Comparison of ENCODE assay signal across 20 mouse cellular contexts in the genomic region with DNA sequence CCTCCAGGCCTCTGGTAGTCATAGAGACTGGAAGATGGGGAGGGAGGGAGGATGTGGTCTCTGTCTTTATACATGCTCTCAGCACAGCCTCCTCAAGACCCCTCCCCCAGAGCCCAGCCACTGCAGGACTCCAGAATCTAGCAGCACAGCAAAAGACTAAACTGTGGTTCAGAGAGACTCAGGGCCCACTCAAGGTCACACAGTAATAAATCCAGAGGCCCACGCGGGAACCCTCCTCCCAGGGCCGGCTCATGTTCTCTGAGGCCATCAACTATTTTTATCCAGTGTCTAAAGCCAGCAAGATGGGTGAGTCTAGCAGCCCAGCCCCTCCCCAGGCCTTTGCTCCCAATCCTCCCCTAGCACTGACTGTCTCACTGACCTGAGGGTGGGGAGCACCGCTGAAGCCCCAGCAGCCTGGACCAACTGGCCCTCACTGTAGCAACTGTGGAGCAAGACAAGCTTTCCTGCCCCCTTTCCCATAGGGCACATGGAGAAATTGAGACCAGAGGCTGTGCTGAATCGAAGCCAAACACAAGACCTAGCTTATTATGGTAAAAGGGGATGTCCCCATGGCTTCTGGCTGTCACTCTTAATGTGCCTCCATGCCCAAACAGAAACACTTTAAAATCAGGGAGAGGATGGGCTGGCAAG. TPM values are rescaled to one million over a fixed set of nuclear protein-coding genes. Genes with fewer than 3 reads are reported as not detected.
DNase-seq lines count a peak whose midpoint lies in the region; ATAC-seq and TF ChIP-seq lines count a peak whose summit lies in the region.
"Had no signal": no experiment of that assay in that cellular context is flagged by ENCODE, and none has a peak within 500 bp of the region (broad histone marks: within the 10 kb centered on the region; RNA-seq: fewer than 3 reads in every experiment).

No protein-coding gene starts in this region.

- H3K36me3 ChIP-seq in intestine, embryonic 15.5 days, result no peaks in the 10 kb centered on the region
- H3K36me3 ChIP-seq in intestine, postnatal 0 days (ENCODE audit: control insufficient read depth, insufficient read depth), result no peaks in the 10 kb centered on the region
- H3K36me3 ChIP-seq: forebrain, embryonic 12.5 days; midbrain, embryonic 15.5 days; stomach, embryonic 15.5 days had no signal

- peak; percentile 81 for DNase-seq in gastrocnemius, adult 2 months
- no peak for DNase-seq in gastrocnemius, postnatal 36 days
- peak; percentile 52 for DNase-seq in adrenal gland, postnatal 25 days
- DNase-seq in gastrocnemius, postnatal 25 days, result peak; percentile 64
- DNase-seq: cerebellum, adult 9-10 months; right cerebral cortex, adult 18-20 months had no signal

- H3K27me3 ChIP-seq in intestine, embryonic 15.5 days (replicated peaks), result peaks cover 18% of the 10 kb centered on the region; the same call in 1 of the 2 replicates
- peaks cover 12% of the 10 kb centered on the region for H3K27me3 ChIP-seq in intestine, postnatal 0 days (replicated peaks; ENCODE audit: control insufficient read depth, insufficient read depth, low read length)

- ATAC-seq in intestine, embryonic 15.5 days, result no peak
- ATAC-seq in intestine, postnatal 0 days, result no peak
- no peak for ATAC-seq in CD4-positive, CD25-positive, alpha-beta regulatory T cell, adult 4 months
- ATAC-seq: midbrain, embryonic 15.5 days had no signal

- peaks cover 23% of the 10 kb centered on the region for H3K4me1 ChIP-seq in intestine, embryonic 15.5 days (replicated peaks)
- H3K4me1 ChIP-seq in intestine, postnatal 0 days (replicated peaks; ENCODE audit: control insufficient read depth, insufficient read depth, low read length), result 0 out of 2 replicates have a peak, but pooled peaks cover 13% of the 10 kb centered on the region

- TF ChIP-seq CTCF in gastrocnemius, adult 2 months (IDR thresholded peaks at IDR 0.05), result no peak
- no peak for TF ChIP-seq CTCF in intestine, postnatal 0 days (IDR thresholded peaks at IDR 0.05; ENCODE audit: low read depth)

- intact Hi-C loops in gastrocnemius, adult 2 months (cut with DNase I), result no loop called here
- intact Hi-C loops in gastrocnemius, postnatal 36 days (cut with DNase I), result loop anchor here (5.0 kb wide), 1 partner anchor 175 kb away; no protein-coding TSS in a partner anchor

- peak overlapping the region; percentile 10; the same call in 1 of the 2 replicates for H3K9ac ChIP-seq in intestine, embryonic 15.5 days
- no peak overlapping the region for H3K9ac ChIP-seq in intestine, postnatal 0 days (ENCODE audit: low read depth, low read length)
- H3K9ac ChIP-seq: forebrain, embryonic 12.5 days; liver, embryonic 14.5 days; stomach, embryonic 15.5 days had no signal

- peak overlapping the region; percentile 97 for H3K27ac ChIP-seq in gastrocnemius, adult 2 months
- no peak overlapping the region for H3K27ac ChIP-seq in intestine, embryonic 15.5 days
- no peak overlapping the region for H3K27ac ChIP-seq in intestine, postnatal 0 days (ENCODE audit: low read depth, low read length)
- H3K27ac ChIP-seq: forebrain, embryonic 12.5 days; kidney, postnatal 0 days; liver, embryonic 14.5 days; midbrain, embryonic 15.5 days; stomach, embryonic 15.5 days had no signal

- WGBS in intestine, embryonic 15.5 days, result 32% methylated on average over 5 of the region's 5 CpGs
- 25% methylated on average over 5 of the region's 5 CpGs for WGBS in intestine, postnatal 0 days

- no peaks in the 10 kb centered on the region for H3K9me3 ChIP-seq in intestine, embryonic 15.5 days
- no peaks in the 10 kb centered on the region for H3K9me3 ChIP-seq in intestine, postnatal 0 days (ENCODE audit: control insufficient read depth)
- H3K9me3 ChIP-seq: forebrain, embryonic 12.5 days; midbrain, embryonic 15.5 days; stomach, embryonic 15.5 days had no signal

- H3K4me3 ChIP-seq in gastrocnemius, adult 2 months, result peak overlapping the region; percentile 77
- no peak overlapping the region for H3K4me3 ChIP-seq in intestine, embryonic 15.5 days (replicated peaks)
- no peak overlapping the region for H3K4me3 ChIP-seq in intestine, postnatal 0 days (ENCODE audit: low read depth, low read length)
- H3K4me3 ChIP-seq: forebrain, embryonic 12.5 days; midbrain, embryonic 15.5 days; stomach, embryonic 15.5 days had no signal

- H3K4me2 ChIP-seq in intestine, embryonic 15.5 days (replicated peaks), result no peak overlapping the region
- no peak overlapping the region for H3K4me2 ChIP-seq in intestine, postnatal 0 days (replicated peaks; ENCODE audit: low read depth)
- H3K4me2 ChIP-seq: forebrain, embryonic 12.5 days; midbrain, embryonic 15.5 days; stomach, embryonic 15.5 days had no signal

RNA-seq across cellular contexts. Expression of a gene that starts 0.8 kb away (rescaled TPM):
- total RNA-seq in gastrocnemius, adult 2 months (2021), result 100 to 1,000 TPM; 397 to 414 TPM
- 100 to 1,000 TPM; 387 to 405 TPM for total RNA-seq in gastrocnemius, postnatal 36 days (2021)
- polyA plus RNA-seq in intestine, embryonic 15.5 days (2015; fragmentation: Nextera tagmentation; extraction: Ambion mirVana), result 0.88 and 1.2 TPM in 2 replicates
- 0.35 and 0.42 TPM in 2 replicates for polyA plus RNA-seq in intestine, postnatal 0 days (2015; fragmentation: Nextera tagmentation; extraction: Ambion mirVana)
- 6.7 and 8.7 TPM in 2 replicates for total RNA-seq in adrenal gland, postnatal 25 days (2021)
- 100 to 1,000 TPM; 395 to 415 TPM for total RNA-seq in gastrocnemius, postnatal 25 days (2021)
- polyA plus RNA-seq in CD4-positive, CD25-positive, alpha-beta regulatory T cell, adult 4 months (2017; shearing (Covaris generic)), result not detected
- total RNA-seq: megakaryocyte progenitor cell, adult 5-6 weeks had no signal
- polyA plus RNA-seq: liver, embryonic 14.5 days; spleen, adult 2 months had no signal

RNA-seq across cellular contexts. Expression of a gene that starts 7.5 kb away (rescaled TPM):
- under 1 TPM; 0.38 to 0.98 TPM for total RNA-seq in gastrocnemius, adult 2 months (2021)
- total RNA-seq in gastrocnemius, postnatal 36 days (2021), result under 1 TPM; 0.25 to 0.41 TPM
- not detected in 2 replicates for polyA plus RNA-seq in intestine, embryonic 15.5 days (2015; fragmentation: Nextera tagmentation; extraction: Ambion mirVana)
- polyA plus RNA-seq in intestine, postnatal 0 days (2015; fragmentation: Nextera tagmentation; extraction: Ambion mirVana), result not detected in 2 replicates
- total RNA-seq in adrenal gland, postnatal 25 days (2021), result 0.79 and 0.90 TPM in 2 replicates
- under 1 TPM; 0.20 to 0.21 TPM for total RNA-seq in gastrocnemius, postnatal 25 days (2021)
- not detected for polyA plus RNA-seq in CD4-positive, CD25-positive, alpha-beta regulatory T cell, adult 4 months (2017; shearing (Covaris generic))
- total RNA-seq: megakaryocyte progenitor cell, adult 5-6 weeks had no signal
- polyA plus RNA-seq: forebrain, embryonic 12.5 days; hindbrain, embryonic 11.5 days; intestine, embryonic 14.5 days; limb, embryonic 11.5 days; lung, embryonic 16.5 days; stomach, embryonic 15.5 days had no signal

RNA-seq across cellular contexts. Expression of a gene that starts 13.9 kb away (rescaled TPM):
- 100 to 1,000 TPM; 579 to 691 TPM for total RNA-seq in gastrocnemius, adult 2 months (2021)
- total RNA-seq in gastrocnemius, postnatal 36 days (2021), result 100 to 1,000 TPM; 611 to 682 TPM
- polyA plus RNA-seq in intestine, embryonic 15.5 days (2015; fragmentation: Nextera tagmentation; extraction: Ambion mirVana), result 1,393 and 1,601 TPM in 2 replicates
- polyA plus RNA-seq in intestine, postnatal 0 days (2015; fragmentation: Nextera tagmentation; extraction: Ambion mirVana), result 1,008 and 1,019 TPM in 2 replicates
- 742 and 955 TPM in 2 replicates for total RNA-seq in adrenal gland, postnatal 25 days (2021)
- total RNA-seq in gastrocnemius, postnatal 25 days (2021), result 100 to 1,000 TPM; 651 to 657 TPM
- polyA plus RNA-seq in CD4-positive, CD25-positive, alpha-beta regulatory T cell, adult 4 months (2017; shearing (Covaris generic)), result 1,000 to 10,000 TPM; 1,727 to 2,219 TPM

RNA-seq across cellular contexts. Expression of a gene that starts 14.1 kb away (rescaled TPM):
- 10 to 100 TPM; 22.3 to 29.8 TPM for total RNA-seq in gastrocnemius, adult 2 months (2021)
- 10 to 100 TPM; 21.6 to 22.5 TPM for total RNA-seq in gastrocnemius, postnatal 36 days (2021)
- polyA plus RNA-seq in intestine, embryonic 15.5 days (2015; fragmentation: Nextera tagmentation; extraction: Ambion mirVana), result 132 and 133 TPM in 2 replicates
- 60.9 and 61.8 TPM in 2 replicates for polyA plus RNA-seq in intestine, postnatal 0 days (2015; fragmentation: Nextera tagmentation; extraction: Ambion mirVana)
- 114 and 132 TPM in 2 replicates for total RNA-seq in adrenal gland, postnatal 25 days (2021)
- total RNA-seq in gastrocnemius, postnatal 25 days (2021), result 10 to 100 TPM; 22.4 to 27.3 TPM
- 100 to 1,000 TPM; 106 to 120 TPM for polyA plus RNA-seq in CD4-positive, CD25-positive, alpha-beta regulatory T cell, adult 4 months (2017; shearing (Covaris generic))

RNA-seq across cellular contexts. Expression of a gene that starts 14.5 kb away (rescaled TPM):
- total RNA-seq in gastrocnemius, adult 2 months (2021), result 10 to 100 TPM; 28.9 to 29.1 TPM
- 10 to 100 TPM; 23.1 to 29.4 TPM for total RNA-seq in gastrocnemius, postnatal 36 days (2021)
- 63.7 and 69.7 TPM in 2 replicates for polyA plus RNA-seq in intestine, embryonic 15.5 days (2015; fragmentation: Nextera tagmentation; extraction: Ambion mirVana)
- polyA plus RNA-seq in intestine, postnatal 0 days (2015; fragmentation: Nextera tagmentation; extraction: Ambion mirVana), result 35.5 and 39.0 TPM in 2 replicates
- total RNA-seq in adrenal gland, postnatal 25 days (2021), result 56.7 and 60.1 TPM in 2 replicates
- 10 to 100 TPM; 24.0 to 24.9 TPM for total RNA-seq in gastrocnemius, postnatal 25 days (2021)
- 10 to 100 TPM; 12.3 to 13.2 TPM for polyA plus RNA-seq in CD4-positive, CD25-positive, alpha-beta regulatory T cell, adult 4 months (2017; shearing (Covaris generic))

Comparison
In these comparisons a context has a peak if more than half of its experiments do, and no peak if none do; other contexts are left out.
1. DNase-seq: peak in gastrocnemius, adult 2 months (single experiment), adrenal gland, postnatal 25 days (single experiment) and gastrocnemius, postnatal 25 days (single experiment); none in gastrocnemius, postnatal 36 days (0 of 2).
2. RNA of a gene that starts 0.8 kb away (total RNA-seq): 395 to 415 TPM in gastrocnemius, postnatal 25 days, 397 to 414 TPM in gastrocnemius, adult 2 months and 387 to 405 TPM in gastrocnemius, postnatal 36 days; 6.7 to 8.7 TPM in adrenal gland, postnatal 25 days; every median in the first group is over 10 times any median in the second.